Mouse (Mus musculus) embryonic fibroblast, embryonic 13.5 days (primary cell): ENCODE measurements around the gene Zfhx3.

Experiments used
- CTCF ChIP-seq: IDR thresholded peaks from 2 replicates; pipeline ENCODE4 v1.5.1; 2011; ENCODE audit warnings: mild to moderate bottlenecking, control low read depth, low read length, moderate library complexity, borderline replicate concordance; ENCODE audit not compliant: insufficient read depth
- POLR2A ChIP-seq: IDR thresholded peaks from 2 replicates; pipeline ENCODE4 v1.6.1; 2011; ENCODE audit warnings: low read depth, mild to moderate bottlenecking, control low read depth, low read length, moderate library complexity

- no peak for TF ChIP-seq CTCF
- no peak for TF ChIP-seq POLR2A
Observed at GRCm38 (mm10) chr8:108901208-108901607, 958.8 kb downstream of the Zfhx3 start.
